Mouse (Mus musculus): ENCODE results near the gene Gm36028.

- TF ChIP-seq POLR2A (IDR thresholded peaks at IDR 0.05; ENCODE audit: low read depth, low read length) = no peak
- TF ChIP-seq CTCF (IDR thresholded peaks at IDR 0.05; ENCODE audit: borderline replicate concordance, insufficient read depth, low read length) = no peak
These were observed 48.5 kb downstream of the Gm36028 start for GRCm38 (mm10) chr16:37812474-37812886.

All from embryonic fibroblast, embryonic 13.5 days (primary cell).